Mouse (Mus musculus) CH12.LX (cell line): ENCODE measurements around the gene Taar6. TPM values are rescaled to one million over a fixed set of nuclear protein-coding genes. Genes with fewer than 3 reads are reported as not detected.
A peak's percentile ranks its signal among the peaks of the same experiment; 100 is the strongest.

Source experiments
- DNase-seq: peaks from one replicate; pipeline ENCODE4 v3.0.0-alpha.2; 2013; ENCODE audit errors: extremely low read depth
- H3K27ac ChIP-seq: 2 replicates; pipeline ENCODE4 v1.5.1; 2012; ENCODE audit warnings: low read depth, mild to moderate bottlenecking, control low read depth, moderate library complexity; ENCODE audit not compliant: insufficient read depth
- H3K27me3 ChIP-seq: replicated peaks from 2 replicates; pipeline ENCODE3; 2012; ENCODE audit warnings: inconsistent platforms
- H3K36me3 ChIP-seq, 2 experiments: replicated peaks in 1 of 2; 2 replicates each; pipeline versions ENCODE3 to v1.6.1; 2012; ENCODE audit warnings: inconsistent platforms in 1 of 2, low read length in 1 of 2, mild to moderate bottlenecking in 1 of 2, mixed read lengths in 1 of 2, moderate library complexity in 1 of 2; ENCODE audit not compliant: control insufficient read depth in 1 of 2, insufficient read depth in 1 of 2
- H3K4me1 ChIP-seq, 2 experiments: 2 replicates each; pipeline ENCODE4 v1.6.1; 2012; ENCODE audit warnings: inconsistent platforms in 1 of 2, moderate library complexity in 1 of 2; ENCODE audit not compliant: insufficient read depth in 2 of 2, control insufficient read depth in 1 of 2
- H3K4me2 ChIP-seq: 2 replicates; pipeline ENCODE4 v1.6.1; 2012; ENCODE audit warnings: low read depth, mild to moderate bottlenecking, control low read depth; ENCODE audit not compliant: poor library complexity, insufficient read depth, severe bottlenecking
- H3K4me3 ChIP-seq, 3 experiments: fragments of 150-350 bp in 1 of 3; sonication (generic) in 1 of 3; replicated peaks in 1 of 3; 2 replicates each; pipeline versions ENCODE3 to v1.5.1; 2011 to 2012; ENCODE audit warnings: low read depth in 2 of 3, low read length in 2 of 3, mild to moderate bottlenecking in 2 of 3, moderate library complexity in 2 of 3, control low read depth in 1 of 3, improper control_type of control experiment in 1 of 3, inconsistent platforms in 1 of 3, mixed read lengths in 1 of 3; ENCODE audit not compliant: poor library complexity in 1 of 3
- H3K79me2 ChIP-seq: replicated peaks from 2 replicates; pipeline ENCODE4 v1.6.1; 2012; ENCODE audit warnings: mild to moderate bottlenecking, moderate library complexity; ENCODE audit not compliant: control insufficient read depth, poor library complexity, insufficient read depth, severe bottlenecking; ENCODE audit errors: extremely low read depth
- H3K9ac ChIP-seq: 2 replicates; pipeline ENCODE4 v1.6.1; 2012; ENCODE audit warnings: low read depth, mild to moderate bottlenecking, control low read depth, moderate library complexity; ENCODE audit not compliant: insufficient read depth
- H3K9me3 ChIP-seq: replicated peaks from 2 replicates; pipeline ENCODE3; 2012; ENCODE audit warnings: low read length, inconsistent platforms, mixed read lengths
- BHLHE40 ChIP-seq: IDR thresholded peaks from 2 replicates; pipeline ENCODE4 v1.6.1; 2011; ENCODE audit warnings: mild to moderate bottlenecking, low read depth, low read length, improper control_type of control experiment
- CHD1 ChIP-seq: IDR thresholded peaks from 2 replicates; pipeline ENCODE4 v1.6.1; 2012; ENCODE audit warnings: low read depth, low read length, improper control_type of control experiment, inconsistent platforms
- CTCF ChIP-seq, 2 experiments: IDR thresholded peaks in 1 of 2; conservative IDR thresholded peaks in 1 of 2; 2 replicates each; pipeline ENCODE4 v1.5.1; 2011 to 2012; ENCODE audit warnings: low read depth in 2 of 2, low read length in 2 of 2, improper control_type of control experiment in 1 of 2, inconsistent platforms in 1 of 2, mild to moderate bottlenecking in 1 of 2, moderate library complexity in 1 of 2
- E2F4 ChIP-seq: IDR thresholded peaks from 2 replicates; pipeline ENCODE4 v1.6.1; 2011; ENCODE audit warnings: low read depth, low read length, improper control_type of control experiment; ENCODE audit not compliant: insufficient replicate concordance
- EP300 ChIP-seq: IDR thresholded peaks from 2 replicates; pipeline ENCODE4 v1.6.1; 2011; ENCODE audit warnings: low read length, improper control_type of control experiment
- IRF4 ChIP-seq: IDR thresholded peaks from 2 replicates; pipeline ENCODE4 v1.6.1; 2014; ENCODE audit warnings: low read depth, mild to moderate bottlenecking, inconsistent platforms, low read length, improper control_type of control experiment
- JUND ChIP-seq: conservative IDR thresholded peaks from 2 replicates; pipeline ENCODE4 v1.6.1; 2011; ENCODE audit warnings: low read depth, low read length, improper control_type of control experiment
- MAZ ChIP-seq: IDR thresholded peaks from 2 replicates; pipeline ENCODE4 v1.6.1; 2012; ENCODE audit warnings: low read depth, mild to moderate bottlenecking, inconsistent platforms, low read length, improper control_type of control experiment, moderate library complexity
- MEF2A ChIP-seq: IDR thresholded peaks from 2 replicates; pipeline ENCODE4 v1.6.1; 2014; ENCODE audit warnings: low read depth, mild to moderate bottlenecking, inconsistent platforms, low read length, improper control_type of control experiment, borderline replicate concordance
- MYC ChIP-seq: IDR thresholded peaks from 2 replicates; pipeline ENCODE4 v1.6.1; 2011; ENCODE audit warnings: low read depth, mild to moderate bottlenecking, improper control_type of control experiment, low read length
- RAD21 ChIP-seq: IDR thresholded peaks from 2 replicates; pipeline ENCODE4 v1.6.1; 2011; ENCODE audit warnings: low read depth, mild to moderate bottlenecking, low read length, improper control_type of control experiment, moderate library complexity
- RCOR1 ChIP-seq: conservative IDR thresholded peaks from 2 replicates; pipeline ENCODE4 v1.6.1; 2012; ENCODE audit warnings: low read depth, mild to moderate bottlenecking, inconsistent platforms, low read length, improper control_type of control experiment
- SIN3A ChIP-seq: IDR thresholded peaks from 2 replicates; pipeline ENCODE4 v1.6.1; 2012; ENCODE audit warnings: low read length, improper control_type of control experiment, inconsistent platforms
- SMC3 ChIP-seq: IDR thresholded peaks from 2 replicates; pipeline ENCODE4 v1.6.1; 2011; ENCODE audit warnings: low read depth, low read length, improper control_type of control experiment
- ZKSCAN1 ChIP-seq: IDR thresholded peaks from 2 replicates; pipeline ENCODE4 v1.6.1; 2012; ENCODE audit warnings: low read depth, inconsistent platforms, low read length, improper control_type of control experiment, borderline replicate concordance
- dilution Hi-C: fragments of 300-500 bp; cut with MboI; formaldehyde crosslinking; loops from 2 replicates; pipeline ENCODE4 v1.14.3; 2020; ENCODE audit warnings: low sequenced_read_pairs; ENCODE audit not compliant: extremely low pct_unique_long_range_greater_than_20kb, extremely low pct_ligation_motif_present
- in situ Hi-C: fragments of 300-500 bp; cut with MboI; formaldehyde crosslinking; loops from 3 replicates; pipeline ENCODE4 v1.14.3; 2019; ENCODE audit warnings: low sequenced_read_pairs, low pct_ligation_motif_present, low pct_unique_long_range_greater_than_20kb, mixed read lengths
- polyA plus RNA-seq: library from polyadenylated mRNA; unstranded; fragments of >175 nt; gene quantifications from 2 replicates; pipeline ENCODE4 v1.2.1, GENCODE M21; 2012; ENCODE audit warnings: low read depth; ENCODE audit not compliant: insufficient read length
- total RNA-seq, 2 experiments: library from RNA; depleted of rRNA; stranded (reverse); fragments of 300-350 nt in 1 of 2; fragments of >200 nt in 1 of 2; gene quantifications; 2 replicates each; pipeline ENCODE4 v1.2.3; 2012 to 2014

Taar6 gene
- total and polyA plus RNA-seq, 3 experiments = not detected

DNA sequence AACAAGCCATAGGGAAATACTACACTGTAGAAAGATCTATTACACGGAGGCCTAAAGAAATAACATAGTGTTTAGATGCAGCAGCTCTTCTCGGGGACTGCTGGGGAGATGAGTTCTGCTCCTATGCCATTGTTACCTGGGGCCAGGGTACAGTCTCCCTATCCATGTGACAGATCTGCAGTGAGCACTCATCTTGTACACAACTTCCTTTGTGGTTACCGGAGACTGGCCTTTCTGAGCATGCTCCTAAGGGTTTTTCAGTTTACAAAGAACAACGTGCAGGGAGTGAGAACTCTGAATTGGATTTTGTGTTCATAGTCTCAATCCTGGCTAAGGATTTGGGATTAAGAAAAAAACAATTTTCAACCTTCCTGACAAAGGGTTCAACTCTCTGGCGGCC is 973 bp upstream of the Taar6 start:
- Histone ChIP-seq H3K27ac (no peak overlapping the region), H3K4me2 (no peak overlapping the region), H3K9ac (no peak overlapping the region), H3K79me2 (no peaks in the 10 kb centered on the region), H3K27me3 (no peaks in the 10 kb centered on the region), H3K4me1 (no peaks in the 10 kb centered on the region), H3K9me3 (no peaks in the 10 kb centered on the region), H3K4me3 (no peak overlapping the region), H3K36me3 (no peaks in the 10 kb centered on the region)
- in situ Hi-C loops (no loop called here), dilution Hi-C loops (no loop called here)
- TF ChIP-seq MEF2A = no peak
- TF ChIP-seq SIN3A = no peak
- no peak for TF ChIP-seq RCOR1
- TF ChIP-seq CHD1 = no peak
- TF ChIP-seq E2F4 = no peak
- no peak for TF ChIP-seq ZKSCAN1
- DNase-seq = no peak

DNA sequence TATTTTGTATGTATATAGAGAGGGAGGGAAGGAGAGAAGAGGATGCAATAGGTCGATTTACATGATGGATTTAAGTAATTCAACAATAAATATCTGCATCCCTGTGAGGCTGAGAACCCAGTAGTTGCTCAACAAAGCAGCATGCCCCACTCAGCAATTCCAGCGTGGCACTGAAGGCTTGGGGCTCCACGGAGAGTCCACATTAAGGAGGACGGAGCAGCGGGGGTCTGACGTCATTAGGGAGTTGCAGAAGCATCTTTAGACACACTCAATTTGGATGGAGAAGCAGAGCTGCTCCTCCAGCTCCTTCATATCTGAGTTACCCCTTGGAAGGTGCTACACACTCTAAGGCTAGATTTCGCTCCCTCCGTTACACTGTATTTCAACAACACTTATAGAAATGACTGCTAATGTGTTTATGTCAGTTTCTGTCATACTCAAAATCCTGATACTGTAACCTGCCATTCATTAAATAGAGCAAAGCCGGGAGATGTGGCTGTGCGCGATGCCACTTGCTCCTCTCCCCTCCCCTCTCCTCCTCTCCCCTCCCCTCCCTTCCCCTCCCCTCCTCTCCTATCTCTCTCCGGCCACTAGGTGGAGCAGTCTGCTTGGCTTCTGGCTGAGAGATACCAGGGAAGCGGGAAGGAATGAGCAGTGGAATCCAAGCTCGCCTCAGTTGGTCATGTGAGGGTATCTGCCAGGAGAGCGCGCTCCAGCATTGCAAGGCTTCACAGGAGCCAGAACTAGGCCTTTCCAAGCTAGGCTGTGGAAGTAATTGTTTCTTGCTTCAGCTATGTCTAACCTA is 6.3 kb downstream of the Taar6 start:
- Histone ChIP-seq H3K27me3 (no peaks in the 10 kb centered on the region), H3K4me2 (no peak overlapping the region), H3K27ac (no peak overlapping the region), H3K9ac (no peak overlapping the region), H3K9me3 (no peaks in the 10 kb centered on the region), H3K4me3 (no peak overlapping the region), H3K79me2 (no peaks in the 10 kb centered on the region), H3K36me3 (no peaks in the 10 kb centered on the region), H3K4me1 (no peaks in the 10 kb centered on the region)
- DNase-seq = peak; percentile 65
- TF ChIP-seq MAZ (peak; percentile 98), MYC (no peak), IRF4 (0 out of 2 replicates have a peak, but pooled peaks have one; percentile 23), BHLHE40 (no peak), JUND (no peak), CTCF (conservative IDR thresholded peaks at IDR 0.05 in 1 of 2, IDR thresholded peaks at IDR 0.05 in 1 of 2; ENCODE audit: low read depth in 2 of 2, low read length in 2 of 2) (peak in 1 of 2 experiments; percentile 87; a peak in 3 of 4 replicates), EP300 (no peak), SMC3 (peak; percentile 91), RAD21 (peak; percentile 76)
- in situ Hi-C loops (no loop called here), dilution Hi-C loops (no loop called here)
